Comparison of ENCODE assay signal across 9 mouse cellular contexts in the genomic region with DNA sequence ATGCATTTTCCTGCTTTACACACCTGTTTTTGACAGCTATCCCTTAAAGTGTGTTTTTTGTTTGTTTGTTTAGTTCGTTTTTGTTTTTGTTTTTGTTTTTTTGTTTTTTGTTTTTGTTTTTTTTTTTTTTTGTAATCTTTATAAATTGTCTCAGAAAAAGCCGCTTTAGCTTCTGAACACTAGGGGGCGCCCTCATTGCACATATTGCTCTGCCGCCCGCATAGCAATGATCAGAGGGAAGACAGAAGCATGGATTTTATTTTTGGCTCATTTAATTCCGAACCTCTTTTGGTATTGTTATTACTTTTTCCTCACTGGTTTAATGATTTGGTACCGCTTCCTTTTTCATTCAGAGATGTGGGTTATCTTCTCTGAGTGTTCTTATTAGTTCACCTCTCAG.
DNase-seq lines count a peak whose midpoint lies in the region; ATAC-seq and TF ChIP-seq lines count a peak whose summit lies in the region.
"Had no signal": no experiment of that assay in that cellular context is flagged by ENCODE, and none has a peak within 500 bp of the region (broad histone marks: within the 10 kb centered on the region; RNA-seq: fewer than 3 reads in every experiment).

No protein-coding gene starts in this region.

- H3K4me3 ChIP-seq in heart, postnatal 0 days (ENCODE audit: low read depth, low read length): no peak overlapping the region
- H3K4me3 ChIP-seq in heart, embryonic 12.5 days: no peak overlapping the region
- H3K4me3 ChIP-seq in midbrain, embryonic 14.5 days (replicated peaks; ENCODE audit: low read depth, low read length): no peak overlapping the region
- H3K4me3 ChIP-seq: limb, embryonic 13.5 days had no signal

- H3K9me3 ChIP-seq in heart, postnatal 0 days (replicated peaks; ENCODE audit: control insufficient read depth, low read length): no peaks in the 10 kb centered on the region
- H3K9me3 ChIP-seq in heart, embryonic 12.5 days (replicated peaks): no peaks in the 10 kb centered on the region
- no peaks in the 10 kb centered on the region for H3K9me3 ChIP-seq in midbrain, embryonic 14.5 days (ENCODE audit: control insufficient read depth, low read length)
- H3K9me3 ChIP-seq: limb, embryonic 13.5 days had no signal

- no peak overlapping the region for H3K4me2 ChIP-seq in heart, postnatal 0 days (ENCODE audit: low read depth, low read length)
- H3K4me2 ChIP-seq in heart, embryonic 12.5 days: no peak overlapping the region
- 0 out of 2 replicates have a peak overlapping the region, but pooled peaks have one; percentile 24 for H3K4me2 ChIP-seq in midbrain, embryonic 14.5 days (ENCODE audit: low read length)
- H3K4me2 ChIP-seq: limb, embryonic 13.5 days had no signal

- no peak for ATAC-seq in heart, postnatal 0 days (ENCODE audit: insufficient read depth, low read depth)
- no peak for ATAC-seq in heart, embryonic 12.5 days (ENCODE audit: insufficient number of reproducible peaks, low FRiP score)
- ATAC-seq in common myeloid progenitor, adult 5-6 weeks (replicated peaks; ENCODE audit: low read depth, poor library complexity, severe bottlenecking): 0 out of 2 replicates have a peak, but pooled peaks have one; percentile 42
- ATAC-seq in midbrain, embryonic 14.5 days (ENCODE audit: low FRiP score, low TSS enrichment): no peak
- ATAC-seq in erythroid progenitor cell, adult 5-6 weeks (replicated peaks; ENCODE audit: low FRiP score, poor library complexity, severe bottlenecking): no peak

- no peaks in the 10 kb centered on the region for H3K27me3 ChIP-seq in heart, postnatal 0 days (ENCODE audit: control insufficient read depth, insufficient read depth, low read length)
- no peaks in the 10 kb centered on the region for H3K27me3 ChIP-seq in heart, embryonic 12.5 days (replicated peaks)
- H3K27me3 ChIP-seq in midbrain, embryonic 14.5 days (ENCODE audit: control insufficient read depth, insufficient read depth, low read length): no peaks in the 10 kb centered on the region
- H3K27me3 ChIP-seq: limb, embryonic 13.5 days had no signal

- DNase-seq in heart, postnatal 0 days (ENCODE audit: low spot score): peak; percentile 8
- peak; percentile 36 for DNase-seq in urinary bladder, postnatal 14 days (ENCODE audit: low spot score)
- DNase-seq in urinary bladder, adult 2 months (ENCODE audit: low spot score): no peak
- DNase-seq in kidney, postnatal 14 days: peak; percentile 17
- peak; percentile 87 for DNase-seq in midbrain, embryonic 14.5 days

- 7% methylated on average over 7 of the region's 7 CpGs for WGBS in heart, postnatal 0 days
- WGBS in heart, embryonic 12.5 days: 8% methylated on average over 7 of the region's 7 CpGs
- WGBS in midbrain, embryonic 14.5 days: 6% methylated on average over 7 of the region's 7 CpGs

- no peaks in the 10 kb centered on the region for H3K4me1 ChIP-seq in heart, postnatal 0 days (ENCODE audit: control insufficient read depth, insufficient read depth)
- no peaks in the 10 kb centered on the region for H3K4me1 ChIP-seq in heart, embryonic 12.5 days (replicated peaks)
- no peaks in the 10 kb centered on the region for H3K4me1 ChIP-seq in midbrain, embryonic 14.5 days (ENCODE audit: control insufficient read depth, insufficient read depth, low read length)
- H3K4me1 ChIP-seq: limb, embryonic 13.5 days had no signal

- H3K36me3 ChIP-seq in heart, postnatal 0 days (replicated peaks; ENCODE audit: control insufficient read depth, insufficient read depth, low read length): no peaks in the 10 kb centered on the region
- no peaks in the 10 kb centered on the region for H3K36me3 ChIP-seq in heart, embryonic 12.5 days
- no peaks in the 10 kb centered on the region for H3K36me3 ChIP-seq in midbrain, embryonic 14.5 days (ENCODE audit: control insufficient read depth, insufficient read depth, low read length)
- H3K36me3 ChIP-seq: limb, embryonic 13.5 days had no signal

- no peak for TF ChIP-seq EP300 in heart, postnatal 0 days (IDR thresholded peaks at IDR 0.05; ENCODE audit: low read depth)

- TF ChIP-seq CTCF in heart, postnatal 0 days (IDR thresholded peaks at IDR 0.05; ENCODE audit: low read depth): peak; percentile 65

- no peak overlapping the region for H3K27ac ChIP-seq in heart, postnatal 0 days (ENCODE audit: low read depth)
- no peak overlapping the region for H3K27ac ChIP-seq in heart, embryonic 12.5 days (ENCODE audit: poor library complexity, severe bottlenecking)
- no peak overlapping the region for H3K27ac ChIP-seq in midbrain, embryonic 14.5 days (replicated peaks; ENCODE audit: low read depth, low read length)
- H3K27ac ChIP-seq: limb, embryonic 13.5 days had no signal

- no peak overlapping the region for H3K9ac ChIP-seq in heart, postnatal 0 days (replicated peaks; ENCODE audit: low read depth, low read length)
- H3K9ac ChIP-seq in heart, embryonic 12.5 days: no peak overlapping the region
- no peak overlapping the region for H3K9ac ChIP-seq in midbrain, embryonic 14.5 days (replicated peaks; ENCODE audit: low read length)
- H3K9ac ChIP-seq: limb, embryonic 13.5 days had no signal
